Mouse (Mus musculus): Measurements from ENCODE around the gene Mrps18b.

DNA sequence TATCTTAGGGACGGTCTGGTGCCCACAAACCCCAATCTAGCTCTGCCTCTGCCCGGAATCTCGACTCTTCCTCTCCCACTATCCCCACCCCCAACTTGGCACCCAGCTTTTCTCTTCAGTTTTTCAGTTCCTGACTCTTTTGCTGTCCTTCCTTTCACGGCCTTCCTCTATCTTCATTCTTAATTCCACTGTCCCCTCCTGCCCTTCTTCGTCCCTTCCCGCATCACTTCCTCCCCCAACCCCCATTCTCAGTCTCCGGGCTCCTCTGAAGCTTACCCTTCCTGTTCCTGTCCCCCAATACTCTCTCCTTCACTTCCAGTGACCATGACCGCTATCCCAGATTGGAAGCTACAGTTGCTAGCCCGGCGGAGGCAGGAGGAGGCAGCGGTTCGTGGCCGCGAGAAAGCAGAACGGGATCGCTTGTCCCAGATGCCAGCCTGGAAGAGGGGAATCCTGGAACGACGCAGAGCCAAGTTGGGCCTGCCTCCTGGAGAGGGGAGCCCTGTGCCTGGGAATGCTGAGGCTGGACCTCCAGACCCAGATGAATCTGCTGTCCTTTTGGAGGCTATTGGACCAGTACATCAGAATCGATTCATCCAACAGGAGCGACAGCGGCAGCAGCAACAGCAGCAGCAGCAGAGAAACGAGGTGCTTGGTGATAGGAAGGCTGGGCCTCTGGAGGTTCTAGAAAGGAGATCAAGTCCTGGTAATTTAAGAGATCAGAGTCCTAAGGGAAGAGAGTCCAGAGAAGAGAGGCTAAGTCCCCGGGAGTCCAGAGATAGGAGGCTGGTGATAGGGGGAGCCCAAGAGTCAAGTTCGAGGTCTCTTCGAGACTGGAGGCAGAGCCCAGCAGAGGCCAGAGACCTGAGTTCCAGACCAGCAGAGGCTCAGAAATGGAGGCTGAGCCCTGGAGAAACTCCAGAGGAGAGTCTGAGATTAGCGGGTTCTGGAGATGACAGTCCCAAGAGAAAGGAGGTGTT, 49.0 kb downstream of the Mrps18b start:
- TF ChIP-seq CTCF (IDR thresholded peaks at IDR 0.05; ENCODE audit: extremely low read depth, insufficient read depth, low read length) (no peak), POLR2A (IDR thresholded peaks at IDR 0.05; ENCODE audit: extremely low read depth, insufficient read depth, low read length) (no peak)
